Mouse (Mus musculus) lung, postnatal 0 days (tissue): ENCODE results near the gene Cnpy2.

Experiments
- CTCF ChIP-seq: IDR thresholded peaks from 2 replicates; pipeline ENCODE4 v1.5.1; 2016; ENCODE audit warnings: antibody characterized with exemption, mild to moderate bottlenecking
- EP300 ChIP-seq: IDR thresholded peaks from 2 replicates; pipeline ENCODE4 v1.6.1; 2016; ENCODE audit warnings: antibody characterized with exemption, mild to moderate bottlenecking, control low read depth

DNA sequence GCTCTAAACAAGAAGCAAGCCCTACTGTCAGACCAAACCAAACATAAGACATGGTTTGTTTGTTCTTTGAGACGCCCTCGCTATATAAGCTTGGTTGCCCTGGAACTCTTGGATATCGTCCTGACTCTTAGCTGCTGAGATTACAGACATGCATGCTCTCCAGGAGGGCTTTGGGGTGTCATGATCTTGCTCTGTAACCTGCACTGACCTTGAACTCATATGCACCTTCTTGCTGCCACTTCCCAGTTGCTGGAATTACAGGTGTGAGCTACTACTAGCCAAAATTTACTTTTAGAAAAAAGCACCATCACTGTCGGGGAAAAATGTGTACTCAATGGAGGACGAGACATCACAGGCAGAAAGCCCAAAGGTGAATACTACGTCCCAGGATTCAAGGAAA, 47.3 kb downstream of the Cnpy2 start:
- TF ChIP-seq CTCF = no peak
- no peak for TF ChIP-seq EP300
